Mouse (Mus musculus) adrenal gland, adult 8-10 months (tissue): Measurements from ENCODE around the gene Kif7. TPM values are rescaled to one million over a fixed set of nuclear protein-coding genes. Genes with fewer than 3 reads are reported as not detected.

Experiments
- DNase-seq: peaks from one replicate; pipeline ENCODE4 v3.0.0; 2022
- total RNA-seq, 4 experiments: library from RNA; stranded (reverse); gene quantifications; 2 replicates each; pipeline ENCODE4 v1.2.4; 2022

Gene Kif7
- total RNA-seq, 4 experiments from 2014 or later: 2.8 to 6.4 (median 4.2) TPM

DNA sequence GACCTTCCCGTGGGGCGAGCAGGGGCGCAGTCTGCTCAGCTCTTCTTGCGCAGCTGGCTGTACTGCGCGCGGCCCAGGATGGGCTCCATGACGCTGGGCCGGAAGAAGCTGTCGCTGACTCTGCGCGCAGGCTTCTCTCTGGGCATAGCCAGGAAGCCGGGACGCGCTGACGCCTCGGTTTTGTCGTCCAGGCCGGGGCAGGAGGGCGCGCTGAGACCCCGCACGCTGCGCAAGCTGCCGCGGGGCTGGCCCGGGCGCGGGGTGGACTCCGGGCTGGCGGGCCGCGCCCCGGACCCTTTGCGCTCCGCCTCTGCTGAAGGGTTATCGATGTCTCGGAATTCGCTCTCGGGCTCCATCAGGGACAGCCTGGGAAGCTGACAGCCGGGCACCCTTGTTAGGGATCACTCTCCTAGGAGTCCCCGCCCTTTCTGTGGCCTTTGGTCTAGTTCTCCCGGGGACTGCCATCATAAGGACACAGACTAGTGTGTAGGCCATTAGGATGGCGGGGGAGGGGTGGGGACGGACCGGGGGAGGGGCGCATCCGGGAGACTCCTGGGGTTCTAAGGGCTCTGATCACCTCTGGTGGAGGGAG lies 6.0 kb upstream of the Kif7 start:
- DNase-seq: no peak

GRCm38 (mm10) chr7:79710831-79711230 lies 4.7 kb downstream of the Kif7 start:
- no peak for DNase-seq

DNA sequence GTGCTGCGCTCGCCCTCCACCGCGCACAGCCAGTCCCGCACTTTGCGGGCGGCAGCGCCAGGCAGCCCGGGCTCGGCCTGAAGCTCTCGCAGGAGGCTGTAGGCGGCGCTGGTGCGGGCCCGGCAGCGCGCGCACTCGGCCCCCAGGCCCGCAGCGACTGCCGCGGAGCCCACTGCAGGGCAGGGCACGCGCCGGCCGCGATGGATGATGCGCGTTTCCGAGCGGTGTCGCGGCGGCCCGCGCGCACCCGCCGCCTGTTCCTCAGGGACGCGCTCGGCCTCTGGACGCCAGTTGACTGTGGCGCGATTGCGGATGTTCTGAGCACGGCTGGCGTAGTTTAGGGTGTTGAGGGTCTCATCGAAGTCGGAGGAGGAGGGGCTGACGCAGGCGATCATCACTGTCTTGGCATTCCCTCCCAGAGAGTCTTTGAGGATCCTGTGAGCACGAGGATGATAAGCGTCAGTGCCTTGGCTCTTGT lies 5.4 kb downstream of the Kif7 start:
- DNase-seq: no peak

GRCm38 (mm10) chr7:79705210-79705609 lies 10.3 kb downstream of the Kif7 start:
- no peak for DNase-seq

GRCm38 (mm10) chr7:79702755-79703154 lies 12.8 kb downstream of the Kif7 start:
- no peak for DNase-seq

- DNase-seq: no peak
These were observed 19.0 kb downstream of the Kif7 start for GRCm38 (mm10) chr7:79696495-79696894.

- DNase-seq: no peak
These were observed 35.3 kb downstream of the Kif7 start for GRCm38 (mm10) chr7:79680231-79680630.

DNA sequence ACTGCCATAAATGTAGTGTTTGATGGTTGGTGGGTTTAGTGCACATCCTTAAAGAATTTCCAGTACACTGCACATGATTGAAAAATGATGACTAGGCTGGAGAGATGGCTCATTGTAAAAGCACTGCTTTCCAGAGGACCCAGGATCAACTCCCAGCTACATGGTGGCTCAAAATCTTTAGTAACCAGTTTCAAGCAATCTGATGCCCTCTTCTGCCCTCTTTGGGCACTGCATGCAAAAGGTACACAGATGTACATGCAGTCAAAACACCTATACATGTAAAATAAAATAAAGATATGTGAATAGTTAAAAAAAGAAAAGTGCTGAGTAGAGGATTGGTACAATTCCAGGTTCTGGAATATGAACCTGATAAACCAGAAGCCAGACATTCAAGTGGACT lies 36.3 kb downstream of the Kif7 start:
- no peak for DNase-seq

GRCm38 (mm10) chr7:79670900-79671604 lies 44.5 kb downstream of the Kif7 start:
- no peak for DNase-seq

GRCm38 (mm10) chr7:79666690-79667089 lies 48.8 kb downstream of the Kif7 start:
- no peak for DNase-seq

DNA sequence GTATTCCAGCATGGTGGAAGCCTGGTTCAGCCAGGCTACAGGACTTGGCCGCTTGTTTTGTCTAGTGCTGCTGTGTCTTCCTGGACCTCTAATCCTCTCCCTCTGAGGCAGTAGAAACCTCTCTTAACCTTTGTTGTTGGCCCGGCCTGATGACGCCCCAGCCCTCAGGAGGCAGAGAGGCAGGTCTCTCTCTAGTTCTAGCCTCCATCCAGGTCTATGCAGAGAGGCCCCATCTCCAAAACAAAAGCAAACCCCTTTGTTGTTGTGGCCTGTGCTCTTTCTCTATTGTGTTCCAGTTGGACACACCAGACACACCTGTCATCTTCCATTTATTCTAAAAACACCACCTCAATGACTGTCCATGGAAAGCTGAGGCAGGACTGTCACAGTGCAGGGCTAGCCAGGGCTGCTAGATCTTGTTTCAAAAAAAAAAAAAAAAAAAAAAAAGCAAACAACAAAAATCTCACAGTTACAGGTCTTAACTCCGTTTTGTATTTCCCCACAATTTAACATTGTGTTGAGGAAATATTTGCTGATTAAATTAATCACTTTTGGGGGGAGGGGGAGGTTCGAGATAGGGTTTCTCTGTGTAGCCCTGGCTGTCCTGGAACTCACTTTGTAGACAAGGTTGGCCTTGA lies 54.1 kb downstream of the Kif7 start:
- DNase-seq: no peak

GRCm38 (mm10) chr7:79660291-79661150 lies 55.0 kb downstream of the Kif7 start:
- no peak for DNase-seq

DNA sequence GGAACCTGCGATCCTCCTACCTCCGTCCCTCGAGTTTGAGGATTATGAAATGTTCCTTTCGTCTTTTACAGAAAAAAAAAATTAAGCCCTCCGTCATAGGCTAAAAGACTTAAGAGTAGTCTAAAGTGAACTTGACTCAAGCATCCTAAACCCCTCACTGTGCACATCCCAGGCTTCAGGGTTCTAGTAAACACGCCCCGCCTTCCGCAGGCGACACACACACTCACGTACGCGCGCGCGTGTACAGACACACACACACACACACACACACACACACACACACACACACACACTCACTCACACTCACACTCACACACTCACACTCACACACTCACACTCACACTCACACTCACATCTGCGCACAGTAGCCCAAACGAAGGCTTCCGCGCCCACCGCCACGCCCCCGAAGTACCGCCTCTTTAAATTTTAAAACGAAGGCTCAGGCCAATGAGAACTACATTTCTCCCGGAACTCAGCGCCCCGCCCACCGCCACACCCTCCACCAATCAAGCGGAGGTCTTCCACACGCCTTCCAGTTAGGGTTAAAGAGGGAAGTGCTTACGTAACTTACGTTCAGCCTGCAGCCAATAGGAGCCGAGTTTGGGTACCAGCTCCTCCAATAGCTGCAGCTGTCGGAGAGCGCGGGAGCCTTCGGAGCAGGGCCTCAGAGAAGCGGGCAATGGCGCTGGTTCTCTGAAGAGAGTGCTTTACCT lies 55.8 kb downstream of the Kif7 start, which contains the start of gene Ticrr:
Gene Ticrr, plus strand, starts transcription at position 619 of the 713 bp plus-strand sequence.
- DNase-seq: peak; percentile 97

DNA sequence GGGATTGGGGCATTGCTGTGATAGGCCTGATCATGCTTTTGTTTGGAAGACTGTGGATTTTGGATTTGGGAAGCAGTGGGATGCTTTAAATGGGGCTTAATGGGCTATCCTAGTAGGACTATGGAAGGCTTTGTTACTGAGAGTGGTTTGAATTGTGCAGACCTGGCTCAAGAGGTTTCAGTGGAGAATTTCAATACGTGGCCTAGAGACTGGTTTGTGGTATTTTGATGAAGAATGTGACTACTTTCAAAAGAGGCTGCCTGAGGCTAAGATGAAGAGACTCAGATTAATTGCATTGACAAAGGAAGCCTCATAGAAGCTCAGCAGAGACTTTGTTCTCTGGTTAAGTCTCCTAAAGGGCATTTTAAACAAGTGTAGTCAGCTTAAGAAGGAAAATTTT lies 60.9 kb downstream of the Kif7 start:
- DNase-seq: no peak

DNA sequence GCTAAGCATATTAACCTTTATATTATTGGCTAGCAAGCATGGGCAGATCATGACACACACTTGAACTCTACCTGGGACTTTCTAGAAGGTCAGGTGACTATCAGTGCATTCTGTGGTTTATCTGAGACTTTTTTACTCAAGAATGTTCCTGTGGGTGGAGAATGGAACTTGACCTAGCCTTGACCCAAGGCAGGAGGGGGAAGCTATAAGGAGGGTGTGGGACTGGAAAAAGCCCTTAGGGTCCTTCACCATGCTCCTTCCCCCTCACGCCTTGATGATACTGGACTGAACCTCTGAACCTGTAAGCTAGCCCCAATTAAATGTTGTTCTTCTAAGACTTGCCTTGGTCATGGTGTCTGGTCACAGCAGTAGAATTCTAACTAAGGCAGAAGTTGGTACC lies 61.3 kb downstream of the Kif7 start:
- DNase-seq: no peak

- DNase-seq: peak; percentile 14
These were observed 66.5 kb downstream of the Kif7 start for GRCm38 (mm10) chr7:79649005-79649404.

Other genes with a start within 250 kb of the Kif7 start
- 10 to 100 TPM; 73.6 to 86.6 (median 84.0) TPM for gene Polg, start 249.4 kb downstream of the Kif7 start, total RNA-seq
- 10 to 100 TPM; 28.1 to 57.4 (median 34.7) TPM for gene Rhcg, start 98.1 kb downstream of the Kif7 start, total RNA-seq
- under 1 TPM; 0.05 to 0.59 (median 0.12) TPM for gene Ticrr, start 55.5 kb downstream of the Kif7 start, total RNA-seq
- gene Plin1, start 17.2 kb upstream of the Kif7 start, total RNA-seq: 100 to 1,000 TPM; 277 to 564 (median 391) TPM
- 10 to 100 TPM; 52.5 to 60.1 (median 54.5) TPM for gene Pex11a, start 27.4 kb upstream of the Kif7 start, total RNA-seq
- gene Wdr93, start 27.4 kb upstream of the Kif7 start, total RNA-seq: 1 to 10 TPM in 3 of 4 experiments, under 1 TPM in 1; 0.99 to 1.6 (median 1.3) TPM
- gene Mesp1, start 78.1 kb upstream of the Kif7 start, total RNA-seq: not detected
- 1 to 10 TPM in 1 of 4 experiments, under 1 TPM in 3; 0.41 to 1.5 (median 0.62) TPM for gene Mesp2, start 95.0 kb upstream of the Kif7 start, total RNA-seq
- 10 to 100 TPM; 10.5 to 21.9 (median 15.4) TPM for gene Anpep, start 145.3 kb upstream of the Kif7 start, total RNA-seq
- 10 to 100 TPM; 27.3 to 32.1 (median 30.7) TPM for gene Ap3s2, start 204.9 kb upstream of the Kif7 start, total RNA-seq
- 10 to 100 TPM; 16.9 to 27.6 (median 22.9) TPM for gene Arpin, start 219.6 kb upstream of the Kif7 start, total RNA-seq